Mouse (Mus musculus) embryonic facial prominence, embryonic 13.5 days (tissue): ENCODE measurements around the gene Prrt4. TPM values are rescaled to one million over a fixed set of nuclear protein-coding genes. Genes with fewer than 3 reads are reported as not detected.

ENCODE experiments used
- ATAC-seq: fragments of 200-750 bp; cut with Nextera tagmentation; 2 replicates; pipeline ENCODE4 v1.8.0; 2017; ENCODE audit warnings: low read depth; ENCODE audit not compliant: insufficient number of reproducible peaks, insufficient read depth, low FRiP score, low TSS enrichment
- H3K27ac ChIP-seq: fragments of 300-500 bp; sonication (generic); 2 replicates; pipeline ENCODE4 v1.5.1; 2015; ENCODE audit warnings: moderate library complexity, mild to moderate bottlenecking, inconsistent platforms
- H3K27me3 ChIP-seq: fragments of 300-500 bp; sonication (generic); 2 replicates; pipeline ENCODE4 v1.6.1; 2015; ENCODE audit warnings: mild to moderate bottlenecking, inconsistent platforms
- H3K36me3 ChIP-seq: fragments of 300-500 bp; sonication (generic); 2 replicates; pipeline ENCODE4 v1.6.1; 2015; ENCODE audit warnings: mild to moderate bottlenecking, inconsistent platforms
- H3K4me1 ChIP-seq: fragments of 300-500 bp; sonication (generic); 2 replicates; pipeline ENCODE4 v1.6.1; 2015; ENCODE audit warnings: inconsistent platforms
- H3K4me2 ChIP-seq: fragments of 300-500 bp; sonication (generic); 2 replicates; pipeline ENCODE4 v1.6.1; 2015; ENCODE audit warnings: moderate library complexity, mild to moderate bottlenecking, inconsistent platforms
- H3K4me3 ChIP-seq: fragments of 300-500 bp; sonication (generic); 2 replicates; pipeline ENCODE4 v1.5.1; 2015; ENCODE audit warnings: mild to moderate bottlenecking, inconsistent platforms
- H3K9ac ChIP-seq: fragments of 300-500 bp; sonication (generic); 2 replicates; pipeline ENCODE4 v1.6.1; 2015; ENCODE audit warnings: mild to moderate bottlenecking, inconsistent platforms
- H3K9me3 ChIP-seq: fragments of 300-500 bp; sonication (generic); 2 replicates; pipeline ENCODE4 v1.6.1; 2016; ENCODE audit warnings: inconsistent platforms
- WGBS: fragments of 180-500 bp; shearing (Covaris S2); methylation state at CpG from one replicate; pipeline ENCODE4 v1.1.7; 2015; ENCODE audit warnings: mixed read lengths; 5-methylcytosine and 5-hydroxymethylcytosine counted together
- microRNA-seq: library from miRNA; unstranded; fragments of <30 nt; microRNA quantifications from one replicate; pipeline ENCODE4, GENCODE M21; 2016
- polyA plus RNA-seq: library from polyadenylated mRNA; unstranded; fragments of >200 nt; fragmentation: Nextera tagmentation; extraction: Ambion mirVana; gene quantifications from 2 replicates; pipeline ENCODE4 v1.2.1, GENCODE M21; 2015

Prrt4 gene
- polyA plus RNA-seq, 1 experiment from 2014 or later, result 1.3 TPM

DNA sequence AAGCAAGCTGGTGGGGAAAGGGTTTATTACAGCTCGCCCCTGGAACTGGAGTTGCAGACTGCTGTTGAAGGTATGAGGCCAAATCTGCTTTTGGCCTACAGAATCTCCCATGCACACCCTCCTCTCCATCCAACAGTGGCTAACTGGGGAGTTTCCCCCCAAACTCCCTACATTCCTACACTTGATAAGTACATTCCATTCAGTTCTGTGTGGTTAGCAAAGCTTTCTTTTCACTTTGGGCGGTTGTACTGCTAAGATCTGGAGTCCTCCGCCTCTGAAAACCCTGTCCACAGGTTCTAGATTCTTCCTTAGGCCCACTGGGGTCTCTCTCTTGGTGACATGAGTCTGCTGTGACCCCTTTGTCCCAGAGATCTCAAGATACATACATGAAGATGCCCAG lies 34.4 kb downstream of the Prrt4 start:
- H3K9ac ChIP-seq, result no peak overlapping the region
- no peak for ATAC-seq
- no peak overlapping the region for H3K4me2 ChIP-seq
- H3K27ac ChIP-seq, result no peak overlapping the region
- peaks cover 43% of the 10 kb centered on the region for H3K36me3 ChIP-seq
- no peak overlapping the region for H3K4me3 ChIP-seq
- H3K27me3 ChIP-seq, result no peaks in the 10 kb centered on the region
- WGBS, result 87% methylated on average over 3 of the region's 3 CpGs
- H3K4me1 ChIP-seq, result no peaks in the 10 kb centered on the region
- no peaks in the 10 kb centered on the region for H3K9me3 ChIP-seq

DNA sequence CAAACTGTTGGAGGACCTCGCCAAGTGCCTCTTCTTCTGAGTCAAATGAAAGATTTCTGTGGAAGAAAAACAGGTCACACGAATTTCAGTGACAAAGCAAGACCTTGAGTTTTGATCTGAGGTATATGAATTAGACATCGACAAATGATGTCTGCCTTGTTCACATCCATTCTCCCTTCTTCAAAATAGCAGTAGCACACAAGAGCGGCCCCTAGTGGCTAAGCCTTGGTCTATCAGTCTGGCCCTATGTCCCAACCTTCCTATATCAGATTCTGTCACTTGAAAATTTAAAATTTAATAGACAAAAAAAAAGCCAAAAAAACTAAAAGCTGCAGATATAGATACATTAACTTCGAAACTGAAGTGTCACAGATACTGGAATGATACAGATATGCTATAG lies 35.8 kb downstream of the Prrt4 start:
- ATAC-seq, result no peak
- Histone ChIP-seq H3K4me3 (no peak overlapping the region), H3K27me3 (no peaks in the 10 kb centered on the region), H3K36me3 (peaks cover 41% of the 10 kb centered on the region), H3K9me3 (no peaks in the 10 kb centered on the region), H3K4me1 (no peaks in the 10 kb centered on the region), H3K4me2 (no peak overlapping the region), H3K9ac (no peak overlapping the region), H3K27ac (no peak overlapping the region)
- 41% methylated on average over 5 of the region's 5 CpGs for WGBS

DNA sequence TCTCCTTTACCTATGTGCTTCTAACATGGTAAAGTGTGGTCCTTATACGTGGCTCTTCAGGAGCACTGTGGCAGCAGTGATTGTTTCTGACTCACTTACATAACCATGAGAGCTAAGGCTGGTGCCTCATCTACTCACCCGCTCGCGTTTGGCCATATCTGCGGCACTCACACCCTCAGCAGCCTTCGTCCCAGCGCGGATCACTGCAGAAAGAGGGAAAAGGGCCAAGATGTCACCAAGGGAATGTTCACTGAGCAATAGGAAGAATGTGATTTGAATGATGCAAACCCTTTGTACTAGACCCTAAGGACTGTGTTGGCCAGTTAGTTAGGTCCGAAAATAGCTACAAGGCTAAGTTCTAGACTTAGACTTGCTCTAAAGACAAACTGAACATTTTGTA lies 41.9 kb downstream of the Prrt4 start:
- H3K9ac ChIP-seq, result no peak overlapping the region
- H3K36me3 ChIP-seq, result peaks cover 76% of the 10 kb centered on the region
- 94% methylated on average over 9 of the region's 9 CpGs for WGBS

DNA sequence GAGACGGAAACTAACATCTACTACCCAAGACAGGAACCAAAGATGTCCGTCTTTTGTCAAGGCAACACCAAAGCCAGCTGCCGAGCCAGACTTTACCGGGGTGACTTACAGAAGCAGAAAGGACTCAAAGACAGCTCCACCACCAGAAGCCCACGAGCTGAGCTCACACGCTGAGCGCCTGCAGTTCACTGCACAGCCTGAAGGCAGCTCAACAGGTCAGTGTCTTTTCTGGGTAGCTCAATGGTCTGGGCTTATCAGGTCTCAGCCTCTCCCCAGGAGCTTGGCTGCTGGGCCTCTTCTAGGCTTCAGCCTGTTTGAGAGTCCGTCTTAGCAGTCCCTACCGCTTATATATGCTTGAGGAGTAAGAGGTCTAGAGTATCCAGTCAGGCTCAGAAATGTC lies 46.3 kb downstream of the Prrt4 start:
- H3K4me2 ChIP-seq, result no peak overlapping the region
- WGBS, result 91% methylated on average over 9 of the region's 9 CpGs
- H3K9me3 ChIP-seq, result no peaks in the 10 kb centered on the region
- ATAC-seq, result no peak
- H3K27me3 ChIP-seq, result no peaks in the 10 kb centered on the region
- H3K4me3 ChIP-seq, result no peak overlapping the region
- no peak overlapping the region for H3K27ac ChIP-seq
- H3K36me3 ChIP-seq, result peaks cover 86% of the 10 kb centered on the region
- H3K4me1 ChIP-seq, result no peaks in the 10 kb centered on the region
- no peak overlapping the region for H3K9ac ChIP-seq

More for the DNA sequence above, 41.9 kb downstream of the Prrt4 start:
- H3K9me3 ChIP-seq, result no peaks in the 10 kb centered on the region
- no peak overlapping the region for H3K4me2 ChIP-seq
- no peaks in the 10 kb centered on the region for H3K27me3 ChIP-seq
- no peak overlapping the region for H3K4me3 ChIP-seq
- no peak for ATAC-seq
- H3K4me1 ChIP-seq, result no peaks in the 10 kb centered on the region
- no peak overlapping the region for H3K27ac ChIP-seq

DNA sequence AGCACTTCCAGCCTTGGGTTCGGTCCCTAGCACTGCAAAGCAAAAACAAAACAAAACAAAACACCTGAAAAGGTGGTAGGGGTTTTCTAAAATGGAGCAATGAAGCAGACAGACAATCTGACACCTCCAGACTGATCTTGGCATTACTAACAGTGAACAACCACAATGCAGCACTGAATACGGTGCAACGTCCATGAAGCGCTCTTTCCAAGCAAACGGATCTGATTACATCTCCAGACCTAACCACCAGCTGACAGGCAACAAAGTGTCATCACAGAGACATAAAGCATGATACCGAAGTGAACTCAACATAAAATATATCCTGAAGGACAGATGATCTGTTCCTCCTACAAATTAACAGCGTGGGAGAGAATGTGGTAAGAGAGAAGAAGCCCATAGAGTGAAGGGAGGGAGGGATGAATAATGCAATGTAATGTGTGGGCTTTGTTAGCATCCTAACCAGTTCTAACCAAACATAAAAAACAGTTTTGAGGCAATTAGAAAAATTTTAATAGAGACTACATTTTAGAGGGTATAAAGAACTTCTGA lies 52.4 kb downstream of the Prrt4 start:
- Histone ChIP-seq H3K27ac (no peak overlapping the region), H3K4me1 (0 out of 2 replicates have a peak, but pooled peaks cover 2% of the 10 kb centered on the region), H3K27me3 (no peaks in the 10 kb centered on the region), H3K4me2 (no peak overlapping the region), H3K9me3 (no peaks in the 10 kb centered on the region), H3K9ac (no peak overlapping the region), H3K4me3 (no peak overlapping the region), H3K36me3 (peaks cover 84% of the 10 kb centered on the region)
- ATAC-seq, result no peak
- WGBS, result 83% methylated on average over 7 of the region's 7 CpGs

DNA sequence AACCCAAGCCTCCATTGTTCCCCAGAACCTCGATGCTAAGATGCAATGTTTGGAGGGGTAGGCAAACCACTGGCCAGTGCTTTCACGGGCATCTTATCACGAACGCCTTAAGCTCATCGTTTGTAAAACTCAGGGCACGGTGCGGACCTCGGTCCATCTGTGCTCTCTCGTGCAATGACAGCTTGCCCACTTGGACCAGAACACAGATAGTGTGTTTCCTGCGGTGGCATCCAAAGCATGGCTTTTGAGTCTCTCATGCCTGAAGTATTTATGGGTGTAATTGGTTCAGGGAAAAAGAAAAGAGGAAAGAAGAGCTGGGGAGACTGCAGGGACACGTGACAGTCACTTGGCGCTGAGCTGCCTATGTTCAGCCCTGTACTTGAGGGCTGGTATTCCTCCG lies 59.4 kb downstream of the Prrt4 start:
- Histone ChIP-seq H3K4me2 (no peak overlapping the region), H3K9ac (no peak overlapping the region), H3K27me3 (no peaks in the 10 kb centered on the region), H3K9me3 (no peaks in the 10 kb centered on the region), H3K27ac (no peak overlapping the region), H3K4me3 (no peak overlapping the region), H3K36me3 (peaks cover 19% of the 10 kb centered on the region), H3K4me1 (peaks cover 19% of the 10 kb centered on the region)
- 94% methylated on average over 13 of the region's 13 CpGs for WGBS
- ATAC-seq, result no peak

Small RNA genes lying within 50 kb of the gene (microRNA-seq; reads per million reads assigned to microRNA genes)
- gene Gm24303, result not detected

Other genes starting within 250 kb of the Prrt4 start
- not detected in 2 replicates for gene Lep, start 119.4 kb downstream of the Prrt4 start, polyA plus RNA-seq
- 47.4 and 50.6 TPM in 2 replicates for gene Rbm28, start 14.6 kb downstream of the Prrt4 start, polyA plus RNA-seq
- 39.1 and 39.5 TPM in 2 replicates for gene Impdh1, start 36.8 kb upstream of the Prrt4 start, polyA plus RNA-seq
- 43.1 and 45.7 TPM in 2 replicates for gene Hilpda, start 92.9 kb upstream of the Prrt4 start, polyA plus RNA-seq
- gene Fam71f2, start 100.0 kb upstream of the Prrt4 start, polyA plus RNA-seq, result 0.55 and 1.0 TPM in 2 replicates
- gene Fam71f1, start 139.6 kb upstream of the Prrt4 start, polyA plus RNA-seq, result not detected in 2 replicates
- gene Calu, start 168.5 kb upstream of the Prrt4 start, polyA plus RNA-seq, result 378 and 449 TPM in 2 replicates
- gene Opn1sw, start 208.9 kb upstream of the Prrt4 start, polyA plus RNA-seq, result 0.70 and 1.0 TPM in 2 replicates
- gene Ccdc136, start 216.7 kb upstream of the Prrt4 start, polyA plus RNA-seq, result 20.2 and 30.7 TPM in 2 replicates